Mouse (Mus musculus) thymus, adult 2 months (tissue): ENCODE measurements around the gene Tent5c. TPM values are rescaled to one million over a fixed set of nuclear protein-coding genes. Genes with fewer than 3 reads are reported as not detected.

ENCODE experiments used
- DNase-seq: peaks from one replicate; pipeline ENCODE4 v3.0.0; 2021
- H3K27ac ChIP-seq: fragments of 200-500 bp; 2 replicates; pipeline ENCODE4 v1.5.1; 2012; ENCODE audit warnings: low read length, control low read depth; ENCODE audit not compliant: control insufficient read depth, insufficient read depth
- H3K27me3 ChIP-seq: fragments of 200-500 bp; 2 replicates; pipeline ENCODE4 v1.6.1; 2012; ENCODE audit warnings: mild to moderate bottlenecking, low read length, moderate library complexity, mixed read lengths; ENCODE audit not compliant: control insufficient read depth, insufficient read depth
- H3K36me3 ChIP-seq: fragments of 200-500 bp; 2 replicates; pipeline ENCODE4 v1.6.1; 2012; ENCODE audit warnings: mild to moderate bottlenecking, low read length, moderate library complexity; ENCODE audit not compliant: control insufficient read depth, insufficient read depth
- H3K4me1 ChIP-seq: fragments of 200-500 bp; replicated peaks from 2 replicates; pipeline ENCODE4 v1.6.1; 2012; ENCODE audit warnings: low read length; ENCODE audit not compliant: control insufficient read depth, insufficient read depth
- H3K4me3 ChIP-seq: fragments of 200-500 bp; 2 replicates; pipeline ENCODE4 v1.5.1; 2012; ENCODE audit warnings: mild to moderate bottlenecking, low read length, control low read depth, moderate library complexity; ENCODE audit not compliant: control insufficient read depth, insufficient read depth
- CTCF ChIP-seq: fragments of 200-500 bp; IDR thresholded peaks from 2 replicates; pipeline ENCODE4 v1.5.1; 2012; ENCODE audit warnings: mild to moderate bottlenecking, control low read depth, low read length, moderate library complexity, borderline replicate concordance; ENCODE audit not compliant: control insufficient read depth, poor library complexity, insufficient read depth; ENCODE audit errors: extremely low read depth
- POLR2A ChIP-seq: fragments of 200-500 bp; IDR thresholded peaks from 2 replicates; pipeline ENCODE4 v1.6.1; 2012; ENCODE audit warnings: mild to moderate bottlenecking, low read length, control low read depth, moderate library complexity; ENCODE audit not compliant: control insufficient read depth, poor library complexity, insufficient read depth; ENCODE audit errors: extremely low read depth
- WGBS: fragments of 180-500 bp; shearing (Covaris S2); methylation state at CpG from one replicate; pipeline ENCODE4 v1.1.7; 2018; 5-methylcytosine and 5-hydroxymethylcytosine counted together
- polyA plus RNA-seq: library from polyadenylated mRNA; depleted of rRNA; stranded (reverse); fragments of >200 nt; gene quantifications from 2 replicates; pipeline ENCODE4 v1.2.3, GENCODE M21; 2012; rRNA removed

Gene Tent5c
- polyA plus RNA-seq: 5.3 and 5.7 TPM in 2 replicates

DNA sequence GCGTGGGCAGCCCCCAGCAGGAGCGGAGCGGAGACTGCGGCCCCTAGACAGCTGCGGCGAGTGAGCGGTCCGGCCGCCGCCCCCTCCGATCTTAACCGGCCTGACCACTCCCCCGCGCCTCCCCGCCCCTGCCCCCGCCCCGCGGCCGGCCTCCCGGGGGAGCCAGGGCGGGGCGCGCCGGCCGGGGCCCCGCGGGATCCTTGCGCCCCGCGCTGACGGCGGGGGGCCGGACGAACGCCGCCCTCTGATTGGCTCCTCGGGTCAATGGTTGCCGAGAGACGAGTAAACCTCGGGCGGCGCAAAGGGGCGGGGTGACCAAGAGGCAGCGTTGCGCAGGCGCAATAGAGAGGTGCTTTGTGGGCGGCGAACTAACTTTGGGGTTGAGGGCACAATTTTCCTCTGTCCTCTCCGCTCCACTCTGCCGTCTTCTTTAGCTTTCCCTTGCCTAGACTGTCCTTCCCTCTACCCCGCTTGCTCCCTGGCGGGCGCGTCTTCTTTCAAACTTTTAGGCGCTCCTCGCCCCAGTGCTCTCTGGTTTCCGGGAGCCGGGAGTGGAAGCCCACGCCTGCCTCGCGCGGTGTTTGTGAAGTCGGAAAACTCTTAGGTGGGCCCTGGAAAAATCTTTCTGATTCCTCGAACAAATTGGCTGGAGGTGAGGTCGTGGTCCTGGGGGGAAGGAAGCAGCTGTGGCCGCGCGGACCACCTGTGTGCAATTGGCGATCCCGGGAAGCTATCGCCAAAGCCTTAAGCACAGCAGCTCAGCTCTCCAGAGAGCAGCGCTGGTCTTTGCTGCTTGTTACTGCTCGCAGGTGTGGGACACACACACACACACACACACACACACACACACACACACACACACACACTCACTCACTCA, at the start of gene Tent5c:
Tent5c (minus strand) TSS at position 192 of the 877 bp plus-strand sequence.
- WGBS: 1% methylated on average over 67 of the region's 73 CpGs
- H3K4me3 ChIP-seq: peak within 1 kb of the TSS; percentile 84
- peak; percentile 95 for DNase-seq
- TF ChIP-seq POLR2A (no peak), CTCF (no peak)
- peaks cover 10% of the 10 kb centered on the region for H3K4me1 ChIP-seq
- H3K27ac ChIP-seq: no peak within 1 kb of the TSS
- no peaks in the 10 kb centered on the region for H3K36me3 ChIP-seq
- no peaks in the 10 kb centered on the region; the same call in 1 of the 2 replicates for H3K27me3 ChIP-seq

DNA sequence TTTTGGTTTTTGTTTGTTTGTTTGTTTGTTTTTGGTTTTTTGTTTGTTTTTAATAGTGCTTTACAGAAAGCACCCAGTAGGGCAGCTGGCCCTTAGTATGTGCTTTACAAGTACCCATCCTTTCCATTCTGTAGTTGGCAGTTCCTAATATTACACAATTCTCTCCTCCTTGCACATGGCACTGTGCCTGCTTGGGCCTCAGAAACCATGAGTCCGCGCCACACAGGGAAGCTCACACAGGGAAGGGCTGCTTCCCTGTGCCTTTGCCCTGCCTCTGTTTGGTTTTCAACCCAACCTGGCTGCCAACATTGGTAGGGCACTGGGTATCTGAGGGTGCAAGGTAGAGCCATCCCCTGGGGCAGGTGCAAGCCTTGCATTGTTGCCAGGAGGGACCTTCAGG, 47.6 kb upstream of the Tent5c start:
- H3K4me1 ChIP-seq: peaks cover 4% of the 10 kb centered on the region; the same call in 1 of the 2 replicates
- WGBS: 100% methylated on average over 2 of the region's 2 CpGs
- no peak overlapping the region for H3K27ac ChIP-seq
- DNase-seq: no peak
- H3K27me3 ChIP-seq: no peaks in the 10 kb centered on the region
- no peaks in the 10 kb centered on the region for H3K36me3 ChIP-seq
- no peak overlapping the region for H3K4me3 ChIP-seq
- TF ChIP-seq POLR2A (no peak), CTCF (no peak)

DNA sequence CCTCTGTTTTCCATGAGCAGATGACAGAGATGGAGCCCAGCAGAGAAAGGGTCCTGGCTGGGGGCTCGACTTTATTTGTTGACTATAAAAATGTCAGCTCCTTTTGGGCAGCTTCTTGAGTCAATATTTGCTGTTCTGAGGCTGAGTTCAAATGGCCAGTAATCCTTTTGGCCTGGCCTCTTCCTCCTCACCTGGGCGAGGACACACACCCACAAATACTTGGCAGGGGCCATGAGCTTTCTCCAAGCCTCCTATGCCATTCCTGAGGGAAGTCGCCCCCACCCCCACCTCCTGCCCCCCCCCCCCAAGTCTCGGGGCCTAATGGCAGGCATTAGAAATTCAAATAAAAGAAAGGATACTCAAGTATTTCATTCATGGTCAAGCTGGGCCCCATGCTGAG, 46.8 kb upstream of the Tent5c start:
- TF ChIP-seq CTCF (no peak), POLR2A (no peak)
- no peak overlapping the region for H3K27ac ChIP-seq
- H3K27me3 ChIP-seq: no peaks in the 10 kb centered on the region
- no peak overlapping the region for H3K4me3 ChIP-seq
- 89% methylated on average over 4 of the region's 4 CpGs for WGBS
- peaks cover 4% of the 10 kb centered on the region; the same call in 1 of the 2 replicates for H3K4me1 ChIP-seq
- no peaks in the 10 kb centered on the region for H3K36me3 ChIP-seq
- no peak for DNase-seq

DNA sequence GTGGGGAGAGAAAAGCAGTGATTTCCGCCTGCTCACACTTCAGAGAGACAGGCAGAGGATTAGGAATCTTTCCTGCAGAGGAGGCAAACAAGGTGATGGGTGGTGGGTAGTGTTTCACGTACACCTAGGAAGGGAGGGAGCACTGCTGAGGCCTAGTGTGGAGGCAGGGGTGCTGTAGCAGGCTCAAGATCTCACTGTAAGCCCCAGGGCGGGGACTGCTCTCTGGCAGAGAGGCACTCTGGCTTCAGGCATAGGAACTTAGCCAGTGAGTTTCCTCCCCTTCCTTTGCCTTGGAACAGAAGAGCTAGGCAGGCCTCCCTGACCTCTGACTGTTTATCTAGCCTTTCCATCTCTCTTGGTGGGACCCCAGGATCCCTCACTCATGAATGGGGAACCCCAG, 46.2 kb upstream of the Tent5c start:
- 93% methylated on average over 3 of the region's 3 CpGs for WGBS
- Histone ChIP-seq H3K27me3 (no peaks in the 10 kb centered on the region), H3K36me3 (no peaks in the 10 kb centered on the region), H3K4me1 (peaks cover 4% of the 10 kb centered on the region; the same call in 1 of the 2 replicates), H3K27ac (no peak overlapping the region), H3K4me3 (no peak overlapping the region)
- no peak for DNase-seq
- TF ChIP-seq CTCF: no peak

DNA sequence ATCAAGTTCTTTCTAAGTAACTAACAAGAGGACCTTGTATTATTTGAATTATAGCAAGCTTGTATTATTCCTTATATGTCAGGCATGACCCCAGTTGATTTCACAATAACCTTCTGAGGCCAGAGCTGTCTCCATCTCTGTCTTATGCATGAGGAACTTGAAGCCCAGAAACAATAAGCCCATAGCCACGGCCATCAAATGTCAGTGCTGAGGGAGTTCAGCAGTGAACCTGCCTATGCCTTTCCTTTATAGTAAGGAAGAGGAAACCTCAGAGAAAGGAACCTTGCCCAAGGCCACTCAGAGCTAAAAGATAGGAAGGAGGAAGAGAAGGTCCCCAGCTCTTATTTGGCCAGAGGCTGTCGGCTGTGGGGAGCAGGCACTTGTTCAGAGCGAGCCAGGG, 45.3 kb upstream of the Tent5c start:
- H3K4me1 ChIP-seq: peaks cover 4% of the 10 kb centered on the region; the same call in 1 of the 2 replicates
- no peak overlapping the region for H3K27ac ChIP-seq
- no peak for TF ChIP-seq CTCF
- TF ChIP-seq POLR2A: no peak
- no peaks in the 10 kb centered on the region for H3K36me3 ChIP-seq
- no peaks in the 10 kb centered on the region for H3K27me3 ChIP-seq
- WGBS: 59% methylated on average over 3 of the region's 3 CpGs
- DNase-seq: no peak
- H3K4me3 ChIP-seq: no peak overlapping the region

DNA sequence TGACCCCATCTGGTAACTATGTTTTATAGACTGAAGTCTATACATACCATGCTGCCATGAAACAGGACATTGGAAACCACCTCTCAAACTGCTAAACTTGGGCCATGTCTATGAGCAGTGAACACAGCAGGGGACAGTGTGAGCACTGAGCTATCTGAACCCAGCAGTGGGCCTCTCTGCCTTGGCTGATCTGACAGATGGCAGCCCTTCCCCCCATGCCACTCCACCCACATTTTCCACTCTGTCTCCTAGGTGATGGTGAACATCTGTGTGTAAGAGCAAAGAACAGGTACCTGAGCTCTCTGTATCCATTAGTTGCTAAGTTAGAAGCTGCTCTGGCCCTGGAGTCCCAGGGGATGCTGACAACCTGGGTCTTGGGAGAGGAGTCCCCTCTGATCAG, 44.3 kb upstream of the Tent5c start:
- DNase-seq: no peak
- no peak overlapping the region for H3K4me3 ChIP-seq
- no peak overlapping the region for H3K27ac ChIP-seq
- peaks cover 4% of the 10 kb centered on the region; the same call in 1 of the 2 replicates for H3K4me1 ChIP-seq
- no peaks in the 10 kb centered on the region for H3K36me3 ChIP-seq
- H3K27me3 ChIP-seq: no peaks in the 10 kb centered on the region
- TF ChIP-seq POLR2A (no peak), CTCF (no peak)

DNA sequence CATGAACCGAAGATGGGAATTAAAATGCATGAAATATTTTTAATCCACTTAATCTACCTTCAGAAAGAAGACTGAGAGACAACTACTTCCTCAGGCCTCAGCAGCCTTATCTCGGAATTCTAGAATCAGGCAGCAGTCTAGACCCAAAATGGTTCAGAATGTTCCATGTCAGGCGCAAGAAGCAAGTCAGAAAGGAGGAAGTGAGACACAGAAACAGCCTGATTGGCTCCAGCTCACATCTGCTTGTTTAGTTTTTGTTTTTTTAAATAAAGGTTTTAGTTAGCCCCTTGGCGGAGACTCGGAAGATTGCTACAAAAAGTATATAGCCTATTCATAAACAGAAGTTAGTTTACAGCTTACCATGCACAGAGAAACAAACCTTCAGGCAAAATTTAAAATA, 41.8 kb upstream of the Tent5c start:
- Histone ChIP-seq H3K27me3 (no peaks in the 10 kb centered on the region), H3K4me1 (peaks cover 4% of the 10 kb centered on the region; the same call in 1 of the 2 replicates), H3K27ac (no peak overlapping the region), H3K4me3 (no peak overlapping the region), H3K36me3 (no peaks in the 10 kb centered on the region)
- WGBS: 88% methylated on average over 5 of the region's 5 CpGs
- no peak for DNase-seq
- TF ChIP-seq CTCF: no peak
- TF ChIP-seq POLR2A: no peak
